Mouse (Mus musculus) midbrain, postnatal 0 days (tissue): Measurements from ENCODE around the gene Jmjd6. TPM values are rescaled to one million over a fixed set of nuclear protein-coding genes. Genes with fewer than 3 reads are reported as not detected.

Experiments used
- ATAC-seq: fragments of 200-750 bp; cut with Nextera tagmentation; 2 replicates; pipeline ENCODE4 v1.8.0; 2017; ENCODE audit warnings: moderate number of reproducible peaks, mild to moderate bottlenecking, moderate TSS enrichment, moderate library complexity; ENCODE audit not compliant: low FRiP score
- DNase-seq: peaks from one replicate; pipeline ENCODE4 v3.0.0-alpha.2; 2015; ENCODE audit warnings: low spot score
- H3K27ac ChIP-seq: fragments of 300-500 bp; sonication (generic); 2 replicates; pipeline ENCODE4 v1.5.1; 2014; ENCODE audit warnings: low read depth, mild to moderate bottlenecking, low read length, mixed read lengths
- H3K27me3 ChIP-seq: fragments of 300-500 bp; sonication (generic); 2 replicates; pipeline ENCODE4 v1.6.1; 2014; ENCODE audit warnings: low read length, control low read depth, mixed read lengths; ENCODE audit not compliant: insufficient read depth
- H3K36me3 ChIP-seq: fragments of 300-500 bp; sonication (generic); 2 replicates; pipeline ENCODE4 v1.6.1; 2014; ENCODE audit warnings: low read length, control low read depth, mixed read lengths; ENCODE audit not compliant: insufficient read depth
- H3K4me1 ChIP-seq: fragments of 300-500 bp; sonication (generic); 2 replicates; pipeline ENCODE4 v1.6.1; 2014; ENCODE audit warnings: mild to moderate bottlenecking, control low read depth, antibody characterized with exemption, low read length, mixed read lengths; ENCODE audit not compliant: insufficient read depth
- H3K4me2 ChIP-seq: fragments of 300-500 bp; sonication (generic); 2 replicates; pipeline ENCODE4 v1.6.1; 2014; ENCODE audit warnings: low read depth, mild to moderate bottlenecking, low read length, mixed read lengths; ENCODE audit not compliant: poor library complexity, severe bottlenecking
- H3K4me3 ChIP-seq: fragments of 300-500 bp; sonication (generic); 2 replicates; pipeline ENCODE4 v1.5.1; 2014; ENCODE audit warnings: low read depth, mild to moderate bottlenecking, low read length, moderate library complexity
- H3K9ac ChIP-seq: fragments of 300-500 bp; sonication (generic); replicated peaks from 2 replicates; pipeline ENCODE4 v1.6.1; 2014; ENCODE audit warnings: mild to moderate bottlenecking, low read length, moderate library complexity, mixed read lengths; ENCODE audit not compliant: poor library complexity, severe bottlenecking
- H3K9me3 ChIP-seq: fragments of 300-500 bp; sonication (generic); 2 replicates; pipeline ENCODE4 v1.6.1; 2016; ENCODE audit warnings: low read length, control low read depth
- CTCF ChIP-seq: IDR thresholded peaks from 2 replicates; pipeline ENCODE4 v1.5.1; 2016; ENCODE audit warnings: antibody characterized with exemption, mild to moderate bottlenecking
- WGBS: fragments of 180-500 bp; shearing (Covaris S2); extraction: QIAGEN DNeasy Blood & Tissue Kit; methylation state at CpG from one replicate; pipeline ENCODE4 v1.1.7; 2014; 5-methylcytosine and 5-hydroxymethylcytosine counted together
- polyA plus RNA-seq: library from polyadenylated mRNA; unstranded; fragments of >200 nt; fragmentation: Nextera tagmentation; extraction: Ambion mirVana; gene quantifications from 2 replicates; pipeline ENCODE4 v1.2.1, GENCODE M21; 2015
- total RNA-seq: library from RNA; depleted of rRNA; stranded (reverse); fragments of >200 nt; gene quantifications from 2 replicates; pipeline ENCODE4 v1.2.3, GENCODE M21; 2014; rRNA removed

The Jmjd6 gene
- total and polyA plus RNA-seq, 2 experiments from 2014 or later, result 43.6 to 49.8 TPM

DNA sequence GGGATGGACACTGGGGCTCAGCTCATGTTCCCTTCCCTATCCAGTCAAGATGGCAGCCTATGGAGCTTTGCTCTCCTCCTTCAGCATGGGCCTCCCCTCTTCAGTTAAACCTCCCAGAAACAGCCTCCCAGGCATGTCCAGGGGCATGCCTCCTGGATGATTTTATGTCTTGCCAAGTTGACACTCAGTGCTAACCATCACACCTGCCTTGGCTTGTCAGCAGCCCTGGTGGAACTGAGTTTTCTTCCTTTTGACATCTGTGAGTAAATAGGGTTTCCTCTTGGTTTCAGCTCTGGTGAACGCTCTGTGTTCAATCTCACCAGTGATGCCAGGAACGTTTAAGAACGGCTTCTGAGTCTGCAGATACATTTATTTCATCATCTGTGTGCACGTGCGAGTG, 40.5 kb downstream of the Jmjd6 start:
- H3K4me3 ChIP-seq, result no peak overlapping the region
- no peak for TF ChIP-seq CTCF
- H3K9ac ChIP-seq, result no peak overlapping the region
- H3K27ac ChIP-seq, result no peak overlapping the region
- 90% methylated on average over 5 of the region's 5 CpGs for WGBS
- no peak overlapping the region for H3K4me2 ChIP-seq
- H3K4me1 ChIP-seq, result no peaks in the 10 kb centered on the region
- H3K36me3 ChIP-seq, result no peaks in the 10 kb centered on the region
- DNase-seq (no peak), ATAC-seq (no peak)
- H3K27me3 ChIP-seq, result no peaks in the 10 kb centered on the region
- H3K9me3 ChIP-seq, result no peaks in the 10 kb centered on the region

DNA sequence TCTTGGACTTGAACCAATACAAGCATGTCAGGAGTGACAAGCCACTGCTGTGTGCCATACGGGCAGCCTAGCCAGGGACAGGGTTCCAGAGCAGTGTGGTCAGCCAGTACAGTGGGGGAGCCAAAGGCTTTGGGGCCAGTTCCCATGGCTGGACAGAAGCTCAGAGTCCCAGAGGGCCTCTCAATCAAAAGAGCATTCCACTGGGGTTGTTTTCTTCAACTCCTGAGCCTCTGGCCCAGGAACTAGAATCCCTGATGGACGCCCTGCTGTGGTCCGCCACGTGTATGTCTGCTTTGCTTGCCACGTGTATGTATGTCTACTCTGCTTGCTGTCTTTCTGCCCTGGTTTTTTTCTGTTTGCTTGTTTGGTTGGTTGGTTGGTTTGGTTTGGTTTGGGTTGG, 42.1 kb downstream of the Jmjd6 start:
- no peak overlapping the region for H3K4me3 ChIP-seq
- H3K9ac ChIP-seq, result no peak overlapping the region
- no peak overlapping the region for H3K27ac ChIP-seq
- H3K36me3 ChIP-seq, result no peaks in the 10 kb centered on the region
- no peaks in the 10 kb centered on the region for H3K27me3 ChIP-seq
- ATAC-seq (no peak), DNase-seq (no peak)
- no peak for TF ChIP-seq CTCF
- no peaks in the 10 kb centered on the region for H3K9me3 ChIP-seq
- WGBS, result 65% methylated on average over 5 of the region's 5 CpGs
- H3K4me2 ChIP-seq, result no peak overlapping the region
- no peaks in the 10 kb centered on the region for H3K4me1 ChIP-seq

DNA sequence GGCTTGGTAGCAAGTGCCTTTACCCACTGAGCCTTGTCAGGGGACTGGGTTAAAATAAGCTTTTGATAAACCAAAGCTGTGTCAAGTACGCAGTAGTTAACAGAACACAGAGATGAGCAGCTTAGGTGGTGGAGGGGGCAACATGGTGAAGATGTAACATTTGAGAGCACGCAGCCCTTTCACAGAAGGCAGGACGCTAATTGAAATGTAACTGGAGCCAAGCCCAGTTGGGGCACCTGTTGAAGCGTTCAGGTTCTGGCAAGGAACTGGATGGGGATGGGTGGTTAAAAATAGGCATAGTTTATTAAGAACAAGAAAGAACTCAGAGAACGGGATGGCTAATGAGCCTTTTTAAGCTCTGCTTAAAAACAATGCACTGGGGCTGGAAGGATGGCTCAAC, 43.9 kb downstream of the Jmjd6 start:
- Histone ChIP-seq H3K4me1 (no peaks in the 10 kb centered on the region), H3K9me3 (no peaks in the 10 kb centered on the region), H3K36me3 (no peaks in the 10 kb centered on the region), H3K9ac (no peak overlapping the region), H3K4me2 (no peak overlapping the region), H3K27me3 (no peaks in the 10 kb centered on the region), H3K4me3 (no peak overlapping the region), H3K27ac (no peak overlapping the region)
- no peak for DNase-seq
- no peak for TF ChIP-seq CTCF
- WGBS, result 87% methylated on average over 5 of the region's 5 CpGs
- no peak for ATAC-seq

Other genes starting within 250 kb of the Jmjd6 start
- 3.4 and 4.5 TPM in 2 replicates for gene Rhbdf2, start 216.4 kb downstream of the Jmjd6 start, total RNA-seq
- gene Rhbdf2, start 216.4 kb downstream of the Jmjd6 start, polyA plus RNA-seq, result 1.0 TPM in 2 replicates
- 3.7 TPM in 1 of 2 replicates, not detected in the other for gene Prcd, start 189.9 kb downstream of the Jmjd6 start, total RNA-seq
- 4.8 and 6.0 TPM in 2 replicates for gene Prcd, start 189.9 kb downstream of the Jmjd6 start, polyA plus RNA-seq
- 38.7 and 44.2 TPM in 2 replicates for gene Cygb, start 189.1 kb downstream of the Jmjd6 start, total RNA-seq
- gene Cygb, start 189.1 kb downstream of the Jmjd6 start, polyA plus RNA-seq, result 40.5 and 43.5 TPM in 2 replicates
- not detected in 2 replicates for gene St6galnac1, start 67.9 kb downstream of the Jmjd6 start, total RNA-seq
- not detected in 2 replicates for gene St6galnac1, start 67.9 kb downstream of the Jmjd6 start, polyA plus RNA-seq
- gene Mxra7, start 15.4 kb downstream of the Jmjd6 start, total RNA-seq, result 23.3 and 39.1 TPM in 2 replicates
- gene Mxra7, start 15.4 kb downstream of the Jmjd6 start, polyA plus RNA-seq, result 29.3 and 32.1 TPM in 2 replicates
- 28.9 and 32.2 TPM in 2 replicates for gene Mettl23, start 171 bp downstream of the Jmjd6 start, total RNA-seq
- 47.4 and 48.4 TPM in 2 replicates for gene Mettl23, start 171 bp downstream of the Jmjd6 start, polyA plus RNA-seq
- gene Mfsd11, start 9.0 kb upstream of the Jmjd6 start, total RNA-seq, result 36.0 and 57.0 TPM in 2 replicates
- gene Mfsd11, start 9.0 kb upstream of the Jmjd6 start, polyA plus RNA-seq, result 54.8 and 64.1 TPM in 2 replicates
- 196 and 259 TPM in 2 replicates for gene Srsf2, start 9.6 kb upstream of the Jmjd6 start, total RNA-seq
- gene Srsf2, start 9.6 kb upstream of the Jmjd6 start, polyA plus RNA-seq, result 460 and 484 TPM in 2 replicates
- gene Mgat5b, start 75.4 kb upstream of the Jmjd6 start, total RNA-seq, result 104 and 133 TPM in 2 replicates
- 23.7 and 24.7 TPM in 2 replicates for gene Mgat5b, start 75.4 kb upstream of the Jmjd6 start, polyA plus RNA-seq